Comparison of ENCODE assay signal across 19 mouse cellular contexts in genomic region chr8:125690961-125691360, GRCm38 (mm10). TPM values are rescaled to one million over a fixed set of nuclear protein-coding genes. Genes with fewer than 3 reads are reported as not detected.
DNase-seq lines count a peak whose midpoint lies in the region; ATAC-seq and TF ChIP-seq lines count a peak whose summit lies in the region.
"Had no signal": no experiment of that assay in that cellular context is flagged by ENCODE, and none has a peak within 500 bp of the region (broad histone marks: within the 10 kb centered on the region; RNA-seq: fewer than 3 reads in every experiment).

No protein-coding gene starts in this region.

- TF ChIP-seq CTCF in hindbrain, postnatal 0 days (IDR thresholded peaks at IDR 0.05; ENCODE audit: low read depth), result no peak

- peak; percentile 21 for DNase-seq in gastrocnemius, postnatal 14 days
- DNase-seq in gastrocnemius, postnatal 10 days, result no peak
- DNase-seq in hindbrain, postnatal 0 days (ENCODE audit: low spot score), result no peak
- DNase-seq in urinary bladder, postnatal 14 days (ENCODE audit: low spot score), result peak; percentile 16
- DNase-seq in urinary bladder, postnatal 25 days (ENCODE audit: low spot score), result no peak
- DNase-seq in left cerebral cortex, adult 11 months (ENCODE audit: low spot score), result no peak
- DNase-seq: adrenal gland, postnatal 36 days; cerebellum, adult 9-10 months; kidney, adult 9 months; lung, embryonic 14.5 days had no signal

- peaks cover 6% of the 10 kb centered on the region for H3K4me1 ChIP-seq in hindbrain, postnatal 0 days (ENCODE audit: insufficient read depth, low read length)
- H3K4me1 ChIP-seq in hindbrain, embryonic 13.5 days (replicated peaks), result peaks cover 12% of the 10 kb centered on the region
- H3K4me1 ChIP-seq: forebrain, embryonic 15.5 days; midbrain, embryonic 15.5 days had no signal

- 68% methylated on average over 3 of the region's 3 CpGs for WGBS in hindbrain, postnatal 0 days
- 83% methylated on average over 3 of the region's 3 CpGs for WGBS in hindbrain, embryonic 13.5 days

- no peak overlapping the region for H3K27ac ChIP-seq in hindbrain, postnatal 0 days
- no peak overlapping the region for H3K27ac ChIP-seq in hindbrain, embryonic 13.5 days
- H3K27ac ChIP-seq: forebrain, embryonic 15.5 days; limb, embryonic 15.5 days; liver, embryonic 14.5 days; midbrain, embryonic 15.5 days; neural tube, embryonic 13.5 days had no signal

- 0 out of 2 replicates have a peak, but pooled peaks have one; percentile 5 for ATAC-seq in hindbrain, postnatal 0 days
- ATAC-seq in hindbrain, embryonic 13.5 days (ENCODE audit: low FRiP score), result no peak
- ATAC-seq: forebrain, embryonic 15.5 days; midbrain, embryonic 15.5 days; Patski had no signal

- intact Hi-C loops in gastrocnemius, postnatal 14 days (cut with DNase I; ENCODE audit: low total_unique reads), result no loop called here

- no peak overlapping the region for H3K4me2 ChIP-seq in hindbrain, postnatal 0 days (ENCODE audit: low read depth, low read length)
- H3K4me2 ChIP-seq in hindbrain, embryonic 13.5 days, result no peak overlapping the region
- H3K4me2 ChIP-seq: forebrain, embryonic 15.5 days; limb, embryonic 15.5 days; lung, embryonic 14.5 days; midbrain, embryonic 15.5 days; neural tube, embryonic 13.5 days had no signal

- H3K9me3 ChIP-seq in hindbrain, postnatal 0 days (ENCODE audit: low read length), result no peaks in the 10 kb centered on the region
- H3K9me3 ChIP-seq in hindbrain, embryonic 13.5 days, result no peaks in the 10 kb centered on the region
- H3K9me3 ChIP-seq: forebrain, embryonic 15.5 days; limb, embryonic 15.5 days; midbrain, embryonic 15.5 days; neural tube, embryonic 13.5 days had no signal

- no peaks in the 10 kb centered on the region for H3K36me3 ChIP-seq in hindbrain, postnatal 0 days (ENCODE audit: insufficient read depth, low read length)
- H3K36me3 ChIP-seq in hindbrain, embryonic 13.5 days, result no peaks in the 10 kb centered on the region
- H3K36me3 ChIP-seq: forebrain, embryonic 15.5 days; G1E; limb, embryonic 15.5 days; midbrain, embryonic 15.5 days; neural tube, embryonic 13.5 days had no signal

- no peak overlapping the region for H3K4me3 ChIP-seq in hindbrain, postnatal 0 days (ENCODE audit: low read length)
- H3K4me3 ChIP-seq in hindbrain, embryonic 13.5 days, result no peak overlapping the region
- H3K4me3 ChIP-seq: forebrain, embryonic 15.5 days; limb, embryonic 15.5 days; midbrain, embryonic 15.5 days; myocyte; neural tube, embryonic 13.5 days had no signal

- no peak overlapping the region for H3K9ac ChIP-seq in hindbrain, postnatal 0 days (replicated peaks; ENCODE audit: low read length)
- H3K9ac ChIP-seq in hindbrain, embryonic 13.5 days, result no peak overlapping the region
- H3K9ac ChIP-seq: forebrain, embryonic 15.5 days; limb, embryonic 15.5 days; liver, embryonic 14.5 days; lung, embryonic 14.5 days; midbrain, embryonic 15.5 days; neural tube, embryonic 13.5 days had no signal

- H3K27me3 ChIP-seq in hindbrain, postnatal 0 days (ENCODE audit: insufficient read depth, low read length), result no peaks in the 10 kb centered on the region
- no peaks in the 10 kb centered on the region for H3K27me3 ChIP-seq in hindbrain, embryonic 13.5 days
- H3K27me3 ChIP-seq: forebrain, embryonic 15.5 days; limb, embryonic 15.5 days; midbrain, embryonic 15.5 days; neural tube, embryonic 13.5 days; Patski had no signal

RNA-seq across cellular contexts. Expression of gene Map10, which starts 21.3 kb away (rescaled TPM):
- 1 to 10 TPM; 3.1 TPM for total RNA-seq in gastrocnemius, postnatal 14 days (2021)
- total RNA-seq in gastrocnemius, postnatal 10 days (2021), result 1 to 10 TPM; 3.6 to 4.1 TPM
- 9.7 and 13.4 TPM in 2 replicates for total RNA-seq in hindbrain, postnatal 0 days (2014; rRNA removed)
- 5.5 and 6.3 TPM in 2 replicates for polyA plus RNA-seq in hindbrain, postnatal 0 days (2015; fragmentation: Nextera tagmentation; extraction: Ambion mirVana)
- polyA plus RNA-seq in hindbrain, embryonic 13.5 days (2015; fragmentation: Nextera tagmentation; extraction: Ambion mirVana), result 7.0 and 8.0 TPM in 2 replicates
- polyA plus RNA-seq: G1E, myocyte, Patski had no signal

RNA-seq across cellular contexts. Expression of gene Ntpcr, which starts 38.8 kb away (rescaled TPM):
- 10 to 100 TPM; 11.9 to 14.3 TPM for total RNA-seq in gastrocnemius, postnatal 14 days (2021)
- total RNA-seq in gastrocnemius, postnatal 10 days (2021), result 10 to 100 TPM; 16.5 to 18.6 TPM
- 24.9 and 37.1 TPM in 2 replicates for total RNA-seq in hindbrain, postnatal 0 days (2014; rRNA removed)
- 35.1 and 35.2 TPM in 2 replicates for polyA plus RNA-seq in hindbrain, postnatal 0 days (2015; fragmentation: Nextera tagmentation; extraction: Ambion mirVana)
- polyA plus RNA-seq in hindbrain, embryonic 13.5 days (2015; fragmentation: Nextera tagmentation; extraction: Ambion mirVana), result 32.3 and 33.8 TPM in 2 replicates
- total RNA-seq: G1E had no signal
- polyA plus RNA-seq: G1E had no signal

Comparison
In these comparisons a context has a peak if more than half of its experiments do, and no peak if none do; other contexts are left out.
1. DNase-seq: peak in gastrocnemius, postnatal 14 days (single experiment) and urinary bladder, postnatal 14 days (single experiment); none in gastrocnemius, postnatal 10 days (single experiment), hindbrain, postnatal 0 days (single experiment), urinary bladder, postnatal 25 days (single experiment) and left cerebral cortex, adult 11 months (single experiment).